Mouse (Mus musculus) cortical plate, adult 2 months (tissue): ENCODE measurements around the gene Muc1. TPM values are rescaled to one million over a fixed set of nuclear protein-coding genes. Genes with fewer than 3 reads are reported as not detected.
A peak's percentile ranks its signal among the peaks of the same experiment; 100 is the strongest.

Source experiments
- H3K27ac ChIP-seq: fragments of 200-500 bp; 2 replicates; pipeline ENCODE4 v1.5.1; 2012; ENCODE audit warnings: low read length, control low read depth, inconsistent platforms; ENCODE audit not compliant: insufficient read depth
- H3K4me1 ChIP-seq: fragments of 200-500 bp; 2 replicates; pipeline ENCODE4 v1.6.1; 2011; ENCODE audit warnings: low read length; ENCODE audit not compliant: control insufficient read depth, insufficient read depth
- H3K4me3 ChIP-seq: fragments of 200-500 bp; 2 replicates; pipeline ENCODE4 v1.5.1; 2011; ENCODE audit warnings: mild to moderate bottlenecking, low read length, control low read depth; ENCODE audit not compliant: insufficient read depth
- CTCF ChIP-seq: fragments of 200-500 bp; IDR thresholded peaks from 2 replicates; pipeline ENCODE4 v1.5.1; 2011; ENCODE audit warnings: mild to moderate bottlenecking, control low read depth, low read length; ENCODE audit not compliant: insufficient read depth; ENCODE audit errors: extremely low read depth
- POLR2A ChIP-seq: fragments of 200-500 bp; IDR thresholded peaks from 2 replicates; pipeline ENCODE4 v1.6.1; 2011; ENCODE audit warnings: mild to moderate bottlenecking, low read length, control low read depth; ENCODE audit not compliant: insufficient read depth; ENCODE audit errors: extremely low read depth
- polyA plus RNA-seq: library from polyadenylated mRNA; depleted of rRNA; stranded (reverse); fragments of >200 nt; gene quantifications from 2 replicates; pipeline ENCODE4 v1.2.3, GENCODE M21; 2012; rRNA removed

Muc1 gene
- polyA plus RNA-seq, 1 experiment: 0.88 TPM

GRCm38 (mm10) chr3:89278107-89278506 lies 49.2 kb downstream of the Muc1 start:
- H3K27ac ChIP-seq: peak overlapping the region; percentile 89
- peak overlapping the region; percentile 53 for H3K4me3 ChIP-seq
- TF ChIP-seq CTCF: no peak
- TF ChIP-seq POLR2A: no peak
- peaks cover 2% of the 10 kb centered on the region; the same call in 1 of the 2 replicates for H3K4me1 ChIP-seq

GRCm38 (mm10) chr3:89278643-89279042 lies 49.8 kb downstream of the Muc1 start:
- TF ChIP-seq CTCF (no peak), POLR2A (no peak)
- peaks cover 2% of the 10 kb centered on the region; the same call in 1 of the 2 replicates for H3K4me1 ChIP-seq
- H3K4me3 ChIP-seq: peak overlapping the region; percentile 53
- 0 out of 2 replicates have a peak overlapping the region, but pooled peaks have one; percentile 33 for H3K27ac ChIP-seq

DNA sequence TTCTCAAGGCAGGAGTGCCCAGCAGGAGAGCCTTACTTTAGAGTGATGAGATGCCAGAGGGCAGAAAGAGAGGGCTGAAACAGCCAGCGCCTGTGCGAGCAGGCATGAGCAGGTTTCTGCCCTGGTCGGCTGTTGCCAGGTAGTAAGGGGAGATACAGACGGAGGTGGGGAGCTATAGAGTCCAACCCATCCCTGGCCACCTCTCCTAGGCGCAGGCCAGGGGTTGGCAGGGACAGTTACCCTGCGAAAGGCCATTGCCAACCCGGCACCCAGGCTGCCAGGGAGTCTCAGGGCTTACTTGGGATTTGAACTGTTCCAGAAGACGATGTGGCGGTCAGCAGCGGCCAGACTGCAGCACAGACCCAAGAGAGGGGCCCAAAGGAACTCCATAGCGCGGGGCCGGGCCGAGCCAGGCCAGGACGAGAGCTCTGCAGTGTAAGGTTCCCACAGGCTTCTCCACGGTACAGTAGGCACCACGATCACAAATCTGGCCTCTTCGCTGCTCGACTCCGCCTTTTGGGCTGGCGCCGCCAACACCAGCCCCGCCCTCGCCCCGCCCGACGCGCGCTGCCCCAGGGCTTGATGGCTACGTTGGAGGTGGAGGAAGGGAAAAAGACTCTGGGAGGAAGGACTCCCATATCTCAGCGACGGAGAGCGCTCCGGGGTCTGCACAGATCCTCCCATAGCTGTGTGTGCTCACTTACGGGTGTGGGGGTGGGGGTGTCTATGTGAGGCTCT lies 50.5 kb downstream of the Muc1 start:
- Histone ChIP-seq H3K4me1 (peaks cover 2% of the 10 kb centered on the region; the same call in 1 of the 2 replicates), H3K27ac (peak overlapping the region; percentile 87), H3K4me3 (peak overlapping the region; percentile 53)
- TF ChIP-seq CTCF (no peak), POLR2A (peak; percentile 90)

DNA sequence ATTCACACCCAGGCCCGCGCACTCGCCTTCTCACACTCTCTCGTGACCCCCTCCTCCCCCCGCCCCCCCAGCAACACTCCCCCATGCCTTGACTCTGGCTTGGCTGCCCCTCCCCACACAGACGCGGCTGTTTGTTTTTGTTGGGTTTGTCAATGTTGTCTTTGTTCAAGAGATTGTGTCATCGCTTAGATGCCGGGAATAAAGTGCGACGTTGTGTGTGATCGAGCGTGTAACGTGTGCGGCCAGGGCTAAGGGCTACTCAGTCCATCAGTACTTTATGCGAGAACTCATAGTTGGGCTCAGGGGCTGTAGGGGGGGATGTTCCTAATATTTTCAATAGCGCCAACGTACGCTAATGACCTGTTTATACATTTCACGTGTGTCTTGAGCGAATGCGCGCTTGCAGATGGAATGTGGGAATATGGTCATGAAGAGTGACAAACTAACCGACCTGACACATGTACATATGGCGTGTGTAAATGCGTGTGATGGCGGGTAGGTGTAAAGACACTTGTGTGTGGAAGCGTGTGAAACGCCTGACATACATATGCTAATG lies 51.3 kb downstream of the Muc1 start:
- TF ChIP-seq POLR2A (peak; percentile 40; the same call in 1 of the 2 replicates), CTCF (no peak)
- Histone ChIP-seq H3K4me1 (peaks cover 2% of the 10 kb centered on the region; the same call in 1 of the 2 replicates), H3K27ac (peak overlapping the region; percentile 63), H3K4me3 (peak overlapping the region; percentile 53)

DNA sequence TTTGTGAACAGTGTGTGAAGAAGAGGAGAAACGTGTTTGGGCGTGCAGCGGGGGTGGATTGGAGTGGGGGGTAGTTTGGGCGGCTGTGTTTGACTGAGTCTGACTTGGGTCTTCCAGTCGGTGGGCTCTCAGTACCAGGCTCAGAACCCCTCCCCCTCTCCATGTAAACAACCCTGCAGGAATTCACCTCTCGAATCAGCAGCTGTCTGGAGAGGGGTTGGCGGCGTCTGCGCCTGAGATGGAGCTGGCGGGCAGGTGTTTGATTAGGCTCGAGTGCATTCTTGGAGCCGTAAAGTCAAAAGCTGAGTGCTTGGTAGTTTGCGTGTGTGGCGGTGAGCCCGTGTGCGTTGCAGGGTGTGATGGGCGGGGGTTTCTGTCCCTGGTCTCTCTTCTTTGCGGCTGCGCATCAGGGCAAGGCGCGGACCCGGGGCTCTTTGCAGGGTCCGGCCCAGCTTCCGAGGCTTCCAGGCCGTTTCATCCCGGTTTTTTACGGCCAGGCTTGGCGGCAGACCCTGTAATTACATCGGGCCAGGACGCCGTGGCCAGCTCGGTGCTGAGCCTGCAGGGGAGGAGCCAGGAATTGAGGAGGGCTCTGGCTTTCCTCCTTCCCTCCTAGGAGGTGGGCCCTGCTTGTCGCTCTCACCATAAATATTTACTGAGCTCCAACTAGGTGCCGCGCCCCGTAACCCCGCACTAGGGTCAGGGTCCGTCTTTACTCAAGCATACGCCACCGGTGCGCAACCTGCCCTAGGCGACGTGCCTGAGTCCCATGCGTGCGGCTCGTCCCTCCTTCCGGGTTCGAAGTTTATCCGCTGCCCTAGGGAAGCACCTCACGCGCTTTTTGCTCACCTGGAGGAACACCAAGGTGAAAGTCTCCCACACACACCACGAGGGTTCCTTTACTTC lies 52.0 kb downstream of the Muc1 start, which contains the start of gene Efna1:
Gene Efna1, minus strand, starts transcription at position 537 of the 906 bp plus-strand sequence.
- Histone ChIP-seq H3K27ac (peak within 1 kb of the TSS; percentile 63), H3K4me3 (peak within 1 kb of the TSS; percentile 53), H3K4me1 (peaks cover 2% of the 10 kb centered on the region; the same call in 1 of the 2 replicates)
- TF ChIP-seq POLR2A (no peak), CTCF (no peak)

DNA sequence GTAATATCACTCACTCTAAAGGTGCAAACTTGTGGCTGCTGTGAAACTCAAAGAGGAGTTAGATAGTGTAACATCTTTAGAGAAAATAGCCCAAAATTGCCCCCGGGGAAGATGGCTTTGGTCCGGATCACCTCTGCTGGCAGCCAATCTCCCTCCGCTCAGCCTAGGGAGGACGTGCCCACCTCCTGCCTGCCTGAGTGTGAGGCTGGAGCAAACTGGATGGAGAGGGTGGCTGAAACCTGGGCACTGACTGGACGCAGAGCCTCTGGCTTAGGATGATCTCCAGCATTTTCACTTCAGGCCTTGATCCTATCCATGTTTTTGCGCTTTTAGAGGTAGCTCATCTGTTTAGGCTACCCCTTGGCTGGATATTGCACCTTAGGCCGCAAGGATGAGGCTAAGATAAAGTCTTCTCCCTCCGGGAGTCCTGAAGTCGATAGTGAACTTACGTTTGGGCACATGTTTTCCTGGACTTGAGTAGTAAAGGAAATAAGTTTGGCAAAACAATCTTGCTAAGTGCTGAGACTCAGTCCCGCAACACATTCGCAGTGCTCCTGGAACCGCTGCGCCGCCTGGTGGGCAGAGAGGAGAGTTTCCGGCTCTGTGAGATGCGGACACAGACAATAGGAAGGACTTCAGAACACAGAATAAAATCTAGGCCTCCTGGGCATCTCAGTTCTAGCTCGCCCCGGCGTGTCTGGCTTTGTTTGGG lies 52.9 kb downstream of the Muc1 start:
- H3K4me1 ChIP-seq: peaks cover 2% of the 10 kb centered on the region; the same call in 1 of the 2 replicates
- TF ChIP-seq POLR2A (no peak), CTCF (peak; percentile 96)
- H3K4me3 ChIP-seq: no peak overlapping the region; the same call in 1 of the 2 replicates
- H3K27ac ChIP-seq: no peak overlapping the region

DNA sequence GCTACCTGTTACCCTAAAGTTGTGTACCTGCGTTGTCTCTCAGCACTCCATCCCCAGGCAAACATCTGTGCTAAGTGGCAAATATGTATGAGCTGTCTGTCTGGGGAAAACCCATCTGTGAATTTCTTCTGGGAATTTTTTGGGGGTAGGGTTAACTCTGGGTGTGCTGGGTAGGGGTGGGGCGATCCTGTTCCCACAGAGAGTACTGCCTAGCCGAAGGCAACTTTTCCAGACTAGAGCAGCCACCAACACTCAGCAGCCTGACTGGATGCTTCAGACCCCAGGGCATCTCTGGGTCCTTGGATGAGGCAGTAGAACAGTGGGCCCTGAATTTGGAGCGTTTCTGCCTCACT lies 53.4 kb downstream of the Muc1 start:
- TF ChIP-seq POLR2A (no peak), CTCF (no peak)
- peaks cover 2% of the 10 kb centered on the region; the same call in 1 of the 2 replicates for H3K4me1 ChIP-seq
- no peak overlapping the region for H3K4me3 ChIP-seq
- no peak overlapping the region for H3K27ac ChIP-seq

Other genes starting within 250 kb of the Muc1 start
- gene Rusc1, start 135.7 kb upstream of the Muc1 start, polyA plus RNA-seq: 199 and 214 TPM in 2 replicates
- not detected in 2 replicates for gene Gm43738, start 128.0 kb upstream of the Muc1 start, polyA plus RNA-seq
- gene Fdps, start 127.1 kb upstream of the Muc1 start, polyA plus RNA-seq: 94.9 and 107 TPM in 2 replicates
- 0.04 and 0.08 TPM in 2 replicates for gene Pklr, start 92.9 kb upstream of the Muc1 start, polyA plus RNA-seq
- gene Hcn3, start 68.9 kb upstream of the Muc1 start, polyA plus RNA-seq: 14.2 and 14.5 TPM in 2 replicates
- gene Clk2, start 64.3 kb upstream of the Muc1 start, polyA plus RNA-seq: 68.0 and 73.0 TPM in 2 replicates
- 94.5 and 95.7 TPM in 2 replicates for gene Scamp3, start 51.6 kb upstream of the Muc1 start, polyA plus RNA-seq
- 84.1 and 86.2 TPM in 2 replicates for gene Fam189b, start 45.9 kb upstream of the Muc1 start, polyA plus RNA-seq
- gene Gba, start 26.1 kb upstream of the Muc1 start, polyA plus RNA-seq: 85.1 and 86.1 TPM in 2 replicates
- 68.9 and 70.6 TPM in 2 replicates for gene Thbs3, start 13.9 kb upstream of the Muc1 start, polyA plus RNA-seq
- gene Mtx1, start 2.0 kb upstream of the Muc1 start, polyA plus RNA-seq: 132 and 155 TPM in 2 replicates
- gene Krtcap2, start 16.9 kb downstream of the Muc1 start, polyA plus RNA-seq: 58.2 and 61.9 TPM in 2 replicates
- 87.2 and 91.0 TPM in 2 replicates for gene Trim46, start 17.3 kb downstream of the Muc1 start, polyA plus RNA-seq
- gene Dpm3, start 30.3 kb downstream of the Muc1 start, polyA plus RNA-seq: 150 and 156 TPM in 2 replicates
- gene Slc50a1, start 41.5 kb downstream of the Muc1 start, polyA plus RNA-seq: 106 and 114 TPM in 2 replicates
- gene Efna1, start 52.1 kb downstream of the Muc1 start, polyA plus RNA-seq: 11.7 and 12.7 TPM in 2 replicates
- 79.9 and 85.1 TPM in 2 replicates for gene Efna3, start 93.9 kb downstream of the Muc1 start, polyA plus RNA-seq
- gene Efna4, start 109.0 kb downstream of the Muc1 start, polyA plus RNA-seq: 0.59 and 1.1 TPM in 2 replicates
- 170 and 178 TPM in 2 replicates for gene Adam15, start 120.9 kb downstream of the Muc1 start, polyA plus RNA-seq
- 0.61 and 0.75 TPM in 2 replicates for gene Dcst2, start 132.9 kb downstream of the Muc1 start, polyA plus RNA-seq
- gene Dcst1, start 136.2 kb downstream of the Muc1 start, polyA plus RNA-seq: 0.06 TPM in 1 of 2 replicates, not detected in the other
- gene Zbtb7b, start 165.7 kb downstream of the Muc1 start, polyA plus RNA-seq: 14.7 and 18.7 TPM in 2 replicates
- gene Lenep, start 173.7 kb downstream of the Muc1 start, polyA plus RNA-seq: 5.1 and 5.9 TPM in 2 replicates
- 45.4 and 48.7 TPM in 2 replicates for gene Flad1, start 182.8 kb downstream of the Muc1 start, polyA plus RNA-seq
- 5.2 and 5.4 TPM in 2 replicates for gene Cks1b, start 189.3 kb downstream of the Muc1 start, polyA plus RNA-seq
- 17.5 and 18.0 TPM in 2 replicates for gene Shc1, start 189.4 kb downstream of the Muc1 start, polyA plus RNA-seq
- gene Pygo2, start 201.2 kb downstream of the Muc1 start, polyA plus RNA-seq: 43.4 and 47.2 TPM in 2 replicates
- gene Pbxip1, start 207.6 kb downstream of the Muc1 start, polyA plus RNA-seq: 38.0 and 39.9 TPM in 2 replicates
- gene Pmvk, start 225.5 kb downstream of the Muc1 start, polyA plus RNA-seq: 71.8 and 71.9 TPM in 2 replicates